Mouse (Mus musculus) stomach, embryonic 15.5 days (tissue): ENCODE results near the gene Doc2a. TPM values are rescaled to one million over a fixed set of nuclear protein-coding genes. Genes with fewer than 3 reads are reported as not detected.
A peak's percentile ranks its signal among the peaks of the same experiment; 100 is the strongest.

Source experiments
- ATAC-seq: fragments of 200-750 bp; cut with Nextera tagmentation; 2 replicates; pipeline ENCODE4 v1.8.0; 2017; ENCODE audit warnings: low read depth, moderate number of reproducible peaks, moderate TSS enrichment; ENCODE audit not compliant: insufficient read depth, low FRiP score
- H3K27ac ChIP-seq: fragments of 300-500 bp; sonication (generic); 2 replicates; pipeline ENCODE4 v1.5.1; 2015; ENCODE audit warnings: mild to moderate bottlenecking, inconsistent platforms
- H3K27me3 ChIP-seq: fragments of 300-500 bp; sonication (generic); replicated peaks from 2 replicates; pipeline ENCODE4 v1.6.1; 2015; ENCODE audit warnings: inconsistent platforms
- H3K36me3 ChIP-seq: fragments of 300-500 bp; sonication (generic); 2 replicates; pipeline ENCODE4 v1.6.1; 2015; ENCODE audit warnings: inconsistent platforms
- H3K4me1 ChIP-seq: fragments of 300-500 bp; sonication (generic); 2 replicates; pipeline ENCODE4 v1.6.1; 2015; ENCODE audit warnings: inconsistent platforms
- H3K4me2 ChIP-seq: fragments of 300-500 bp; sonication (generic); 2 replicates; pipeline ENCODE4 v1.6.1; 2015; ENCODE audit warnings: mild to moderate bottlenecking, inconsistent platforms
- H3K4me3 ChIP-seq: fragments of 300-500 bp; sonication (generic); replicated peaks from 2 replicates; pipeline ENCODE4 v1.5.1; 2015; ENCODE audit warnings: inconsistent platforms
- H3K9ac ChIP-seq: fragments of 300-500 bp; sonication (generic); 2 replicates; pipeline ENCODE4 v1.6.1; 2015; ENCODE audit warnings: inconsistent platforms
- H3K9me3 ChIP-seq: fragments of 300-500 bp; sonication (generic); 2 replicates; pipeline ENCODE4 v1.6.1; 2016; ENCODE audit warnings: inconsistent platforms
- WGBS: fragments of 180-500 bp; shearing (Covaris S2); methylation state at CpG from one replicate; pipeline ENCODE4 v1.1.7; 2015; 5-methylcytosine and 5-hydroxymethylcytosine counted together
- polyA plus RNA-seq: library from polyadenylated mRNA; unstranded; fragments of >200 nt; fragmentation: Nextera tagmentation; extraction: Ambion mirVana; gene quantifications from 2 replicates; pipeline ENCODE4 v1.2.1, GENCODE M21; 2015

Doc2a gene
- polyA plus RNA-seq, 1 experiment from 2014 or later = 0.74 TPM

- H3K36me3 ChIP-seq = peaks cover 36% of the 10 kb centered on the region
- H3K4me3 ChIP-seq = no peak overlapping the region
- no peak overlapping the region for H3K27ac ChIP-seq
- no peaks in the 10 kb centered on the region for H3K9me3 ChIP-seq
- H3K4me1 ChIP-seq = peaks cover 7% of the 10 kb centered on the region
- peak; percentile 25; the same call in 1 of the 2 replicates for ATAC-seq
- 65% methylated on average over 9 of the region's 9 CpGs for whole genome bisulfite sequencing
- H3K9ac ChIP-seq = no peak overlapping the region
- no peak overlapping the region for H3K4me2 ChIP-seq
- H3K27me3 ChIP-seq = no peaks in the 10 kb centered on the region
These were observed 9.7 kb downstream of the Doc2a start for GRCm38 (mm10) chr7:126856741-126857420.

- peaks cover 27% of the 10 kb centered on the region for H3K4me1 ChIP-seq
- 61% methylated on average over 5 of the region's 5 CpGs for WGBS
- peak overlapping the region; percentile 71 for H3K4me3 ChIP-seq
- peak overlapping the region; percentile 57 for H3K9ac ChIP-seq
- H3K9me3 ChIP-seq = no peaks in the 10 kb centered on the region
- H3K36me3 ChIP-seq = peaks cover 24% of the 10 kb centered on the region; the same call in 1 of the 2 replicates
- H3K27me3 ChIP-seq = no peaks in the 10 kb centered on the region
- H3K4me2 ChIP-seq = peak overlapping the region; percentile 90
- H3K27ac ChIP-seq = peak overlapping the region; percentile 90; the same call in 1 of the 2 replicates
- no peak for ATAC-seq
These were observed 13.8 kb downstream of the Doc2a start for GRCm38 (mm10) chr7:126860987-126861386.

GRCm38 (mm10) chr7:126861429-126862130 is 14.4 kb downstream of the Doc2a start, which contains the start of gene Hirip3:
Gene Hirip3 (plus strand): TSS chr7:126861972.
- peaks cover 30% of the 10 kb centered on the region for H3K36me3 ChIP-seq
- 1% methylated on average over 42 of the region's 42 CpGs for WGBS
- peak within 1 kb of the TSS; percentile 57 for H3K9ac ChIP-seq
- no peaks in the 10 kb centered on the region for H3K9me3 ChIP-seq
- H3K27ac ChIP-seq = peak within 1 kb of the TSS; percentile 90
- H3K4me3 ChIP-seq = peak within 1 kb of the TSS; percentile 71
- peak; percentile 92 for ATAC-seq
- H3K27me3 ChIP-seq = no peaks in the 10 kb centered on the region
- H3K4me1 ChIP-seq = peaks cover 27% of the 10 kb centered on the region
- peak within 1 kb of the TSS; percentile 90 for H3K4me2 ChIP-seq

- H3K9ac ChIP-seq = peak within 1 kb of the TSS; percentile 57
- WGBS = under 1% methylated on average over 41 of the region's 41 CpGs
- peak within 1 kb of the TSS; percentile 90 for H3K27ac ChIP-seq
- ATAC-seq = peak; percentile 65; the same call in 1 of the 2 replicates
- H3K4me2 ChIP-seq = peak within 1 kb of the TSS; percentile 90
- no peaks in the 10 kb centered on the region for H3K9me3 ChIP-seq
- no peaks in the 10 kb centered on the region for H3K27me3 ChIP-seq
- H3K4me3 ChIP-seq = peak within 1 kb of the TSS; percentile 71
- peaks cover 27% of the 10 kb centered on the region for H3K4me1 ChIP-seq
- H3K36me3 ChIP-seq = peaks cover 35% of the 10 kb centered on the region
These were observed 15.1 kb downstream of the Doc2a start, which contains the start of gene Ino80e for GRCm38 (mm10) chr7:126862147-126862784. Gene Ino80e (minus strand): TSS chr7:126862377.

- no peak for ATAC-seq
- Histone ChIP-seq H3K9me3 (no peaks in the 10 kb centered on the region), H3K27me3 (no peaks in the 10 kb centered on the region), H3K27ac (peak overlapping the region; percentile 41; the same call in 1 of the 2 replicates), H3K9ac (peak overlapping the region; percentile 20; the same call in 1 of the 2 replicates), H3K36me3 (peaks cover 40% of the 10 kb centered on the region), H3K4me3 (peak overlapping the region; percentile 71), H3K4me1 (peaks cover 27% of the 10 kb centered on the region), H3K4me2 (peak overlapping the region; percentile 90)
- 58% methylated on average over 6 of the region's 6 CpGs for WGBS
These were observed 16.6 kb downstream of the Doc2a start for GRCm38 (mm10) chr7:126863791-126864190.

- H3K36me3 ChIP-seq = peaks cover 71% of the 10 kb centered on the region
These were observed 20.3 kb downstream of the Doc2a start for GRCm38 (mm10) chr7:126867534-126867933.

GRCm38 (mm10) chr7:126868003-126868402 is 20.8 kb downstream of the Doc2a start:
- 84% methylated on average over 12 of the region's 12 CpGs for WGBS

More at GRCm38 (mm10) chr7:126867534-126867933, 20.3 kb downstream of the Doc2a start:
- WGBS = 85% methylated on average over 2 of the region's 2 CpGs
- Histone ChIP-seq H3K9ac (no peak overlapping the region), H3K27me3 (no peaks in the 10 kb centered on the region), H3K4me1 (peaks cover 19% of the 10 kb centered on the region), H3K9me3 (no peaks in the 10 kb centered on the region), H3K27ac (no peak overlapping the region), H3K4me3 (no peak overlapping the region), H3K4me2 (no peak overlapping the region)
- no peak for ATAC-seq

GRCm38 (mm10) chr7:126869780-126870519 is 22.7 kb downstream of the Doc2a start:
- no peak overlapping the region for H3K27ac ChIP-seq
- no peak overlapping the region for H3K4me3 ChIP-seq
- H3K27me3 ChIP-seq = no peaks in the 10 kb centered on the region
- H3K36me3 ChIP-seq = peaks cover 78% of the 10 kb centered on the region
- no peak for ATAC-seq
- no peak overlapping the region for H3K9ac ChIP-seq
- WGBS = 89% methylated on average over 23 of the region's 23 CpGs
- no peaks in the 10 kb centered on the region for H3K9me3 ChIP-seq
- no peak overlapping the region for H3K4me2 ChIP-seq
- no peaks in the 10 kb centered on the region for H3K4me1 ChIP-seq

More at GRCm38 (mm10) chr7:126868003-126868402, 20.8 kb downstream of the Doc2a start:
- Histone ChIP-seq H3K27me3 (no peaks in the 10 kb centered on the region), H3K4me2 (no peak overlapping the region), H3K4me1 (peaks cover 14% of the 10 kb centered on the region), H3K36me3 (peaks cover 75% of the 10 kb centered on the region), H3K9me3 (no peaks in the 10 kb centered on the region), H3K27ac (no peak overlapping the region), H3K9ac (no peak overlapping the region), H3K4me3 (no peak overlapping the region)
- no peak for ATAC-seq

GRCm38 (mm10) chr7:126870520-126870891 is 23.3 kb downstream of the Doc2a start:
- no peak overlapping the region for H3K4me2 ChIP-seq
- H3K27ac ChIP-seq = no peak overlapping the region
- no peak for ATAC-seq
- H3K4me3 ChIP-seq = no peak overlapping the region
- H3K9me3 ChIP-seq = no peaks in the 10 kb centered on the region
- WGBS = 94% methylated on average over 2 of the region's 2 CpGs
- no peaks in the 10 kb centered on the region for H3K4me1 ChIP-seq
- no peaks in the 10 kb centered on the region for H3K27me3 ChIP-seq
- peaks cover 80% of the 10 kb centered on the region for H3K36me3 ChIP-seq
- no peak overlapping the region for H3K9ac ChIP-seq

GRCm38 (mm10) chr7:126877239-126877638 is 30.0 kb downstream of the Doc2a start:
- 95% methylated on average over 1 of the region's 1 CpGs for WGBS
- Histone ChIP-seq H3K4me2 (no peak overlapping the region), H3K9ac (no peak overlapping the region), H3K4me1 (peaks cover 10% of the 10 kb centered on the region; the same call in 1 of the 2 replicates), H3K27me3 (no peaks in the 10 kb centered on the region), H3K27ac (peak overlapping the region; percentile 3; the same call in 1 of the 2 replicates), H3K9me3 (no peaks in the 10 kb centered on the region), H3K36me3 (peaks cover 76% of the 10 kb centered on the region), H3K4me3 (no peak overlapping the region)
- ATAC-seq = no peak

GRCm38 (mm10) chr7:126881040-126881439 is 33.8 kb downstream of the Doc2a start:
- no peak overlapping the region for H3K9ac ChIP-seq
- H3K27ac ChIP-seq = no peak overlapping the region
- H3K4me2 ChIP-seq = no peak overlapping the region
- no peak for ATAC-seq
- H3K36me3 ChIP-seq = peaks cover 42% of the 10 kb centered on the region
- H3K27me3 ChIP-seq = no peaks in the 10 kb centered on the region
- no peaks in the 10 kb centered on the region for H3K9me3 ChIP-seq
- WGBS = 77% methylated on average over 6 of the region's 6 CpGs
- peaks cover 17% of the 10 kb centered on the region for H3K4me1 ChIP-seq
- no peak overlapping the region for H3K4me3 ChIP-seq
